Mouse (Mus musculus): ENCODE measurements around the gene Lhcgr.
A peak's percentile ranks its signal among the peaks of the same experiment; 100 is the strongest.

Lhcgr gene

GRCm38 (mm10) chr17:88669921-88670320 lies 121.9 kb downstream of the Lhcgr start:
- no peak for DNase-seq (ENCODE audit: low read depth, low spot score)
- no peaks in the 10 kb centered on the region for H3K27me3 ChIP-seq (ENCODE audit: control insufficient read depth, insufficient read depth, low read length, poor library complexity, severe bottlenecking)
- no peaks in the 10 kb centered on the region for H3K36me3 ChIP-seq (ENCODE audit: control insufficient read depth, insufficient read depth, low read length, poor library complexity, severe bottlenecking)

- DNase-seq (ENCODE audit: low read depth, low spot score), result peak; percentile 63
- no peaks in the 10 kb centered on the region for H3K36me3 ChIP-seq (ENCODE audit: control insufficient read depth, insufficient read depth, low read length, poor library complexity, severe bottlenecking)
Observed at GRCm38 (mm10) chr17:88668452-88668851, 123.3 kb downstream of the Lhcgr start, which contains the start of gene Gtf2a1l. Gene Gtf2a1l (plus strand): TSS chr17:88668660.

More at GRCm38 (mm10) chr17:88668452-88668851, 123.3 kb downstream of the Lhcgr start, which contains the start of gene Gtf2a1l:
- no peaks in the 10 kb centered on the region for H3K27me3 ChIP-seq (ENCODE audit: control insufficient read depth, insufficient read depth, low read length, poor library complexity, severe bottlenecking)

Data from splenic B cell, adult 2 months (primary cell).